Mouse (Mus musculus): ENCODE measurements around the gene Cpeb3.
"Not testable (repeated sequence)": the region's sequence is repeated elsewhere in the genome, so short reads cannot be mapped to it uniquely, and the experiment has no call there.

Cpeb3 gene

GRCm38 (mm10) chr19:37206641-37207302, 1.6 kb downstream of the Cpeb3 start:
- no peak for DNase-seq

GRCm38 (mm10) chr19:37205155-37205554, 3.2 kb downstream of the Cpeb3 start:
- DNase-seq = not testable (repeated sequence)

GRCm38 (mm10) chr19:37203371-37203770, 5.0 kb downstream of the Cpeb3 start:
- DNase-seq = no peak

GRCm38 (mm10) chr19:37199889-37200288, 8.5 kb downstream of the Cpeb3 start:
- no peak for DNase-seq

GRCm38 (mm10) chr19:37198165-37198880, 10.1 kb downstream of the Cpeb3 start:
- no peak for DNase-seq

- DNase-seq = no peak
Observed at GRCm38 (mm10) chr19:37192475-37193058, 15.8 kb downstream of the Cpeb3 start.

- no peak for DNase-seq
Observed at GRCm38 (mm10) chr19:37188366-37188948, 19.9 kb downstream of the Cpeb3 start.

- no peak for DNase-seq
Observed at GRCm38 (mm10) chr19:37177819-37178708, 30.3 kb downstream of the Cpeb3 start.

GRCm38 (mm10) chr19:37176879-37177462, 31.4 kb downstream of the Cpeb3 start:
- no peak for DNase-seq

GRCm38 (mm10) chr19:37175919-37176318, 32.5 kb downstream of the Cpeb3 start:
- no peak for DNase-seq

GRCm38 (mm10) chr19:37175436-37175805, 33.0 kb downstream of the Cpeb3 start:
- DNase-seq = no peak

GRCm38 (mm10) chr19:37174716-37175435, 33.5 kb downstream of the Cpeb3 start:
- peak; percentile 11 for DNase-seq

- peak; percentile 4 for DNase-seq
Observed at GRCm38 (mm10) chr19:37174116-37174715, 34.2 kb downstream of the Cpeb3 start.

- DNase-seq = no peak
Observed at GRCm38 (mm10) chr19:37173331-37174115, 34.9 kb downstream of the Cpeb3 start.

- DNase-seq = no peak
Observed at GRCm38 (mm10) chr19:37172566-37173130, 35.8 kb downstream of the Cpeb3 start.

GRCm38 (mm10) chr19:37172096-37172495, 36.3 kb downstream of the Cpeb3 start:
- no peak for DNase-seq

GRCm38 (mm10) chr19:37156770-37157336, 51.5 kb downstream of the Cpeb3 start:
- DNase-seq = no peak

GRCm38 (mm10) chr19:37156040-37156439, 52.4 kb downstream of the Cpeb3 start:
- DNase-seq = no peak

GRCm38 (mm10) chr19:37147145-37147544, 61.3 kb downstream of the Cpeb3 start:
- DNase-seq = no peak

- DNase-seq = no peak
Observed at GRCm38 (mm10) chr19:37145846-37146245, 62.6 kb downstream of the Cpeb3 start.
